Mouse (Mus musculus): Measurements from ENCODE around the gene Naa11. TPM values are rescaled to one million over a fixed set of nuclear protein-coding genes. Genes with fewer than 3 reads are reported as not detected.

The Naa11 gene
- polyA plus RNA-seq, 2 experiments, result not detected

- TF ChIP-seq EP300 (IDR thresholded peaks at IDR 0.05; ENCODE audit: low read depth), result no peak
- no peak for TF ChIP-seq CTCF (IDR thresholded peaks at IDR 0.05; ENCODE audit: low read depth)
- WGBS (ENCODE audit: insufficient replicate concordance), result 63% methylated on average over 6 of the region's 6 CpGs
- DNase-seq (ENCODE audit: low read depth in 3 of 3, low spot score in 3 of 3), result no peak
- Histone ChIP-seq H3K27me3 (ENCODE audit: control insufficient read depth, insufficient read depth, low read length) (no peaks in the 10 kb centered on the region), H3K4me1 (replicated peaks; ENCODE audit: control insufficient read depth in 2 of 2, insufficient read depth in 2 of 2, low read length in 1 of 2) (no peaks in the 10 kb centered on the region), H3K9me3 (ENCODE audit: control insufficient read depth, low read length) (no peaks in the 10 kb centered on the region), H3K9ac (replicated peaks) (no peak overlapping the region), H3K27ac (no peak overlapping the region), H3K4me2 (ENCODE audit: low read depth) (no peak overlapping the region), H3K36me3 (replicated peaks; ENCODE audit: control insufficient read depth, insufficient read depth, low read depth) (no peaks in the 10 kb centered on the region), H3K4me3 (ENCODE audit: insufficient read depth in 1 of 2, low read depth in 2 of 2, low read length in 2 of 2) (no peak overlapping the region)
- ATAC-seq (ENCODE audit: insufficient read depth), result no peak
Observed at GRCm38 (mm10) chr5:97415837-97416236, 23.7 kb upstream of the Naa11 start.

GRCm38 (mm10) chr5:97413716-97414115 lies 21.5 kb upstream of the Naa11 start:
- no peak overlapping the region for H3K9ac ChIP-seq (replicated peaks)
- no peaks in the 10 kb centered on the region for H3K9me3 ChIP-seq (ENCODE audit: control insufficient read depth, low read length)
- H3K36me3 ChIP-seq (replicated peaks; ENCODE audit: control insufficient read depth, insufficient read depth, low read depth), result no peaks in the 10 kb centered on the region
- ATAC-seq (ENCODE audit: insufficient read depth), result no peak
- no peak overlapping the region for H3K27ac ChIP-seq
- H3K27me3 ChIP-seq (ENCODE audit: control insufficient read depth, insufficient read depth, low read length), result no peaks in the 10 kb centered on the region
- no peak for TF ChIP-seq EP300 (IDR thresholded peaks at IDR 0.05; ENCODE audit: low read depth)
- no peak for TF ChIP-seq CTCF (IDR thresholded peaks at IDR 0.05; ENCODE audit: low read depth)
- WGBS (ENCODE audit: insufficient replicate concordance), result 65% methylated on average over 3 of the region's 3 CpGs
- H3K4me3 ChIP-seq (ENCODE audit: insufficient read depth in 1 of 2, low read depth in 2 of 2, low read length in 2 of 2), result no peak overlapping the region
- no peaks in the 10 kb centered on the region for H3K4me1 ChIP-seq (replicated peaks; ENCODE audit: control insufficient read depth in 2 of 2, insufficient read depth in 2 of 2, low read length in 1 of 2)
- H3K4me2 ChIP-seq (ENCODE audit: low read depth), result no peak overlapping the region
- DNase-seq (ENCODE audit: low read depth in 3 of 3, low spot score in 3 of 3), result no peak

GRCm38 (mm10) chr5:97410190-97410589 lies 18.0 kb upstream of the Naa11 start:
- Histone ChIP-seq H3K27me3 (ENCODE audit: control insufficient read depth, insufficient read depth, low read length) (no peaks in the 10 kb centered on the region), H3K4me2 (ENCODE audit: low read depth) (no peak overlapping the region), H3K4me3 (ENCODE audit: insufficient read depth in 1 of 2, low read depth in 2 of 2, low read length in 2 of 2) (no peak overlapping the region), H3K9me3 (ENCODE audit: control insufficient read depth, low read length) (no peaks in the 10 kb centered on the region), H3K36me3 (replicated peaks; ENCODE audit: control insufficient read depth, insufficient read depth, low read depth) (no peaks in the 10 kb centered on the region), H3K9ac (replicated peaks) (no peak overlapping the region), H3K4me1 (replicated peaks; ENCODE audit: control insufficient read depth in 2 of 2, insufficient read depth in 2 of 2, low read length in 1 of 2) (no peaks in the 10 kb centered on the region), H3K27ac (no peak overlapping the region)
- DNase-seq (ENCODE audit: low read depth in 3 of 3, low spot score in 3 of 3) (no peak), ATAC-seq (ENCODE audit: insufficient read depth) (no peak)
- no peak for TF ChIP-seq CTCF (IDR thresholded peaks at IDR 0.05; ENCODE audit: low read depth)
- 75% methylated on average over 6 of the region's 6 CpGs for WGBS (ENCODE audit: insufficient replicate concordance)

- Histone ChIP-seq H3K9ac (replicated peaks) (no peak overlapping the region), H3K4me2 (ENCODE audit: low read depth) (no peak overlapping the region), H3K36me3 (replicated peaks; ENCODE audit: control insufficient read depth, insufficient read depth, low read depth) (no peaks in the 10 kb centered on the region), H3K4me1 (replicated peaks; ENCODE audit: control insufficient read depth in 2 of 2, insufficient read depth in 2 of 2, low read length in 1 of 2) (no peaks in the 10 kb centered on the region), H3K9me3 (ENCODE audit: control insufficient read depth, low read length) (no peaks in the 10 kb centered on the region), H3K27ac (no peak overlapping the region), H3K4me3 (ENCODE audit: insufficient read depth in 1 of 2, low read depth in 2 of 2, low read length in 2 of 2) (no peak overlapping the region), H3K27me3 (ENCODE audit: control insufficient read depth, insufficient read depth, low read length) (no peaks in the 10 kb centered on the region)
- DNase-seq (ENCODE audit: low read depth in 3 of 3, low spot score in 3 of 3), result no peak
- ATAC-seq (ENCODE audit: insufficient read depth), result no peak
- no peak for TF ChIP-seq CTCF (IDR thresholded peaks at IDR 0.05; ENCODE audit: low read depth)
- no peak for TF ChIP-seq EP300 (IDR thresholded peaks at IDR 0.05; ENCODE audit: low read depth)
- 47% methylated on average over 4 of the region's 4 CpGs for WGBS (ENCODE audit: insufficient replicate concordance)
Observed at GRCm38 (mm10) chr5:97409234-97409704, 17.1 kb upstream of the Naa11 start.

- ATAC-seq (ENCODE audit: insufficient read depth) (no peak), DNase-seq (ENCODE audit: low read depth in 3 of 3, low spot score in 3 of 3) (no peak)
- no peak for TF ChIP-seq EP300 (IDR thresholded peaks at IDR 0.05; ENCODE audit: low read depth)
- no peak for TF ChIP-seq CTCF (IDR thresholded peaks at IDR 0.05; ENCODE audit: low read depth)
- Histone ChIP-seq H3K27ac (no peak overlapping the region), H3K4me3 (ENCODE audit: insufficient read depth in 1 of 2, low read depth in 2 of 2, low read length in 2 of 2) (no peak overlapping the region), H3K9ac (replicated peaks) (no peak overlapping the region), H3K36me3 (replicated peaks; ENCODE audit: control insufficient read depth, insufficient read depth, low read depth) (no peaks in the 10 kb centered on the region), H3K9me3 (ENCODE audit: control insufficient read depth, low read length) (no peaks in the 10 kb centered on the region), H3K4me1 (replicated peaks; ENCODE audit: control insufficient read depth in 2 of 2, insufficient read depth in 2 of 2, low read length in 1 of 2) (no peaks in the 10 kb centered on the region), H3K27me3 (ENCODE audit: control insufficient read depth, insufficient read depth, low read length) (no peaks in the 10 kb centered on the region), H3K4me2 (ENCODE audit: low read depth) (no peak overlapping the region)
Observed at GRCm38 (mm10) chr5:97401042-97401441, 8.9 kb upstream of the Naa11 start.

Measured in liver, embryonic 14.5 days (tissue).